12 mouse cellular contexts compared by ENCODE assay signal in the genomic region with DNA sequence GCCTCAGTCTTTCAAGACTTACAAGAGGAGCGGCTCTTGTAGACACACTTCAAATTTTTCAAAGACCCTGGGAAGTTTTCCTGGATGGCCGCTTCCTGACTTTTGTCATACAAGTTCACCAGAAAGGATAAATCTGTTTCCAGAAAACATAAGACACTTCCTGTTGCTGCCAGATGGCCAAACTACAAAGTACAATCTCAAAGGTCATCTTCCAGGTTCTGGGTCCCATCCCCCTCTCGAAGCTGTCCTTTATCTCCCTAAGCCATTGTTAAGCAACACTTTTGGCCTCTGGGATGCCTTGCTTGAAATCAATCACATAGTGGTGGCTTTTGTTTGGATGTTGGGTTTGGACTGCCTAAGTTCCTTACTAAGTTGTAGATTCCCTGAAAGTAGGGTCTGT.
"Had no signal": no experiment of that assay in that cellular context is flagged by ENCODE, and none has a peak within 500 bp of the region (broad histone marks: within the 10 kb centered on the region; RNA-seq: fewer than 3 reads in every experiment).

No protein-coding gene starts in this region.

- H3K27me3 ChIP-seq: limb, embryonic 12.5 days; liver, embryonic 15.5 days; megakaryocyte, embryonic 14.5 days; midbrain, embryonic 15.5 days; neural tube, embryonic 12.5 days had no signal

- H3K36me3 ChIP-seq: liver, embryonic 15.5 days; midbrain, embryonic 15.5 days; neural tube, embryonic 12.5 days had no signal

- ATAC-seq: hindbrain, embryonic 16.5 days; inflammation-experienced regulatory T-cells, adult 6 months; midbrain, embryonic 15.5 days had no signal

- H3K9ac ChIP-seq: limb, embryonic 12.5 days; liver, embryonic 15.5 days; midbrain, embryonic 15.5 days; neural tube, embryonic 12.5 days had no signal

- H3K4me2 ChIP-seq: limb, embryonic 12.5 days; liver, embryonic 15.5 days; midbrain, embryonic 11.5 days; midbrain, embryonic 15.5 days; neural tube, embryonic 12.5 days had no signal

- H3K9me3 ChIP-seq: limb, embryonic 12.5 days; liver, embryonic 15.5 days; midbrain, embryonic 15.5 days; neural tube, embryonic 12.5 days had no signal

- H3K4me3 ChIP-seq: limb, embryonic 12.5 days; liver, embryonic 15.5 days; megakaryocyte, embryonic 14.5 days; midbrain, embryonic 15.5 days; neural tube, embryonic 12.5 days had no signal

- H3K4me1 ChIP-seq: liver, embryonic 15.5 days; megakaryocyte, embryonic 14.5 days; midbrain, embryonic 15.5 days had no signal

- H3K27ac ChIP-seq: limb, embryonic 12.5 days; liver, embryonic 15.5 days; macrophage; midbrain, embryonic 15.5 days; neural tube, embryonic 12.5 days had no signal

- DNase-seq: kidney, adult 18-20 months; liver; thymus, postnatal 4 days had no signal
